Mouse (Mus musculus): Measurements from ENCODE around the gene Ush2a.

DNA sequence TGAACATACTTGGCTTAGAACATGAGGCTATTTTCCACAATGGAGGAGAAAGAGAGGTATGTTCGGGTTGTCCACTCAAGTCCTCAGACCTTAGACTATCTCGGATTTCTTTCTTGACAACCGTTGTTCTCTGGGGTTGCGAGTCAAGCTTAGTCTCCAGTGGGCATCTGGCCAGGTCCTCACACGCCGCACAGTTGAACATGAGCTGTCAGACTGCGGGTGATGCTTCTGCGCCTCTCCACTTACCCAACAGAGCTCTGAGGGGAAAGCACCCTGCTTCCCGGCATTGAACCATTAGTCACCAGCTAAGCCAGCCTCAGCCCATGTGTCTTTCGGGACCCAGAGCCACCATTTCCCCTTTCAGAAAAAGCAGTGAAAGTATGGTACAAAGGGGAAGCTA is 20.1 kb upstream of the Ush2a start:
- TF ChIP-seq CTCF (IDR thresholded peaks at IDR 0.05; ENCODE audit: extremely low read depth, insufficient read depth, low read length), result no peak
- no peak for TF ChIP-seq POLR2A (IDR thresholded peaks at IDR 0.05; ENCODE audit: extremely low read depth, insufficient read depth, low read length)

Measured in cortical plate, adult 2 months (tissue).